Mouse (Mus musculus) ES-Bruce4 (cell line): ENCODE data around the gene B3galt6.

Experiments used
- CTCF ChIP-seq: IDR thresholded peaks from one replicate; pipeline ENCODE4 v1.8.1; 2011; ENCODE audit warnings: low read depth, low read length
- POLR2A ChIP-seq: IDR thresholded peaks from one replicate; pipeline ENCODE4 v1.8.1; 2011; ENCODE audit warnings: low read length; ENCODE audit not compliant: insufficient read depth

GRCm38 (mm10) chr4:155943534-155944249 is 48.8 kb downstream of the B3galt6 start, which contains the start of gene Ube2j2:
- TF ChIP-seq CTCF = no peak
- peak; percentile 2 for TF ChIP-seq POLR2A
